Mouse (Mus musculus) brain, embryonic 14.5 days (tissue): ENCODE data around the gene Ankrd55. TPM values are rescaled to one million over a fixed set of nuclear protein-coding genes. Genes with fewer than 3 reads are reported as not detected.
A peak's percentile ranks its signal among the peaks of the same experiment; 100 is the strongest.

Source experiments
- DNase-seq: peaks from one replicate; pipeline ENCODE4 v3.0.0-alpha.2; 2011; ENCODE audit warnings: low read depth
- CTCF ChIP-seq: fragments of 200-500 bp; IDR thresholded peaks from 2 replicates; pipeline ENCODE4 v1.5.1; 2012; ENCODE audit warnings: inconsistent platforms, mild to moderate bottlenecking, moderate library complexity, borderline replicate concordance; ENCODE audit not compliant: insufficient read depth, insufficient read length; ENCODE audit errors: extremely low read depth
- POLR2A ChIP-seq: fragments of 200-500 bp; IDR thresholded peaks from 2 replicates; pipeline ENCODE4 v1.6.1; 2012; ENCODE audit warnings: mild to moderate bottlenecking, inconsistent platforms, borderline replicate concordance; ENCODE audit not compliant: poor library complexity, insufficient read depth, insufficient read length, severe bottlenecking; ENCODE audit errors: extremely low read depth
- polyA plus RNA-seq: library from polyadenylated mRNA; depleted of rRNA; stranded (reverse); fragments of >200 nt; gene quantifications from 2 replicates; pipeline ENCODE4 v1.2.3, GENCODE M21; 2012

Ankrd55 gene
- polyA plus RNA-seq, 1 experiment, result 8.5 TPM

- peak; percentile 81 for DNase-seq
- TF ChIP-seq CTCF (no peak), POLR2A (no peak)
These were observed 43.4 kb downstream of the Ankrd55 start for GRCm38 (mm10) chr13:112331682-112332061.

- no peak for DNase-seq
- TF ChIP-seq CTCF, result no peak
- TF ChIP-seq POLR2A, result no peak
These were observed 47.3 kb downstream of the Ankrd55 start for GRCm38 (mm10) chr13:112335531-112335930.

GRCm38 (mm10) chr13:112337146-112337545 lies 48.9 kb downstream of the Ankrd55 start:
- no peak for TF ChIP-seq CTCF
- no peak for TF ChIP-seq POLR2A

GRCm38 (mm10) chr13:112340205-112340604 lies 52.0 kb downstream of the Ankrd55 start:
- no peak for DNase-seq
- TF ChIP-seq POLR2A, result no peak
- TF ChIP-seq CTCF, result no peak

More at GRCm38 (mm10) chr13:112337146-112337545, 48.9 kb downstream of the Ankrd55 start:
- no peak for DNase-seq

- DNase-seq, result no peak
- no peak for TF ChIP-seq CTCF
- TF ChIP-seq POLR2A, result no peak
These were observed 52.5 kb downstream of the Ankrd55 start for GRCm38 (mm10) chr13:112340761-112341160.

- no peak for TF ChIP-seq CTCF
- no peak for DNase-seq
These were observed 54.8 kb downstream of the Ankrd55 start for GRCm38 (mm10) chr13:112342971-112343627.

GRCm38 (mm10) chr13:112343628-112344009 lies 55.4 kb downstream of the Ankrd55 start:
- DNase-seq, result no peak
- TF ChIP-seq POLR2A, result no peak
- no peak for TF ChIP-seq CTCF

GRCm38 (mm10) chr13:112344270-112344864 lies 56.1 kb downstream of the Ankrd55 start:
- DNase-seq, result no peak
- TF ChIP-seq POLR2A (no peak), CTCF (no peak)

- TF ChIP-seq POLR2A (no peak), CTCF (no peak)
- DNase-seq, result no peak
These were observed 57.3 kb downstream of the Ankrd55 start for GRCm38 (mm10) chr13:112345542-112345941.

GRCm38 (mm10) chr13:112346031-112346430 lies 57.8 kb downstream of the Ankrd55 start:
- TF ChIP-seq POLR2A (no peak), CTCF (no peak)
- no peak for DNase-seq

GRCm38 (mm10) chr13:112346659-112347142 lies 58.5 kb downstream of the Ankrd55 start:
- TF ChIP-seq CTCF (no peak), POLR2A (no peak)
- no peak for DNase-seq

- TF ChIP-seq POLR2A, result no peak
- no peak for TF ChIP-seq CTCF
- no peak for DNase-seq
These were observed 60.0 kb downstream of the Ankrd55 start for GRCm38 (mm10) chr13:112348250-112348649.

- TF ChIP-seq CTCF (no peak), POLR2A (no peak)
- no peak for DNase-seq
These were observed 60.7 kb downstream of the Ankrd55 start for GRCm38 (mm10) chr13:112348896-112349484.

GRCm38 (mm10) chr13:112349500-112349899 lies 61.2 kb downstream of the Ankrd55 start:
- TF ChIP-seq POLR2A (no peak), CTCF (no peak)
- DNase-seq, result no peak

- TF ChIP-seq POLR2A (no peak), CTCF (no peak)
- no peak for DNase-seq
These were observed 63.7 kb downstream of the Ankrd55 start for GRCm38 (mm10) chr13:112351943-112352342.
